Mouse (Mus musculus) spleen, embryonic (tissue): Measurements from ENCODE around the gene Kidins220.

Experiments
- CTCF ChIA-PET: fragments of 350-600 bp; sonication (Branson Sonifier 250); formaldehyde crosslinking; loops from one replicate; lab custom pipeline; 2022; lab: Charles Lee

Kidins220 gene

DNA sequence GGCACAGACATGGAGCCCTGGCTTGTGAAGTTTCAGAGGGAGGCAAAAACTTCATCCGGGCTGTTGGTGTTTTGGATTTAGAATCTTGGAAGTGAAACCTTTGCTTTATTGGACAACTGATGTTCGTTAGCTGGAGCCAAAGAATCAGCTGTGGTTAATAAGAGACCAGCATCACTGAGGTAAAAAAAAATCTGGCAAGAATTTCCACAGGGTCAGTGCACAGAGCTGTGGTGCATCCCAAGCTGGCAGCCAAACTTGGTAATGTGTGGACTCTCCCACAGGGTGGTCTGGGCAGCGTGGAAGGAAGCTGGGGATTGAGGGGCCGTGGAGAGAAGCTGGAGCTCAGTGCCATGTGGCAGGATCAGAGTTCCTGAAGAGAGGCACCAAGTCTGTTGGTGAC, 112.2 kb downstream of the Kidins220 start:
- CTCF ChIA-PET, result no interaction called here

DNA sequence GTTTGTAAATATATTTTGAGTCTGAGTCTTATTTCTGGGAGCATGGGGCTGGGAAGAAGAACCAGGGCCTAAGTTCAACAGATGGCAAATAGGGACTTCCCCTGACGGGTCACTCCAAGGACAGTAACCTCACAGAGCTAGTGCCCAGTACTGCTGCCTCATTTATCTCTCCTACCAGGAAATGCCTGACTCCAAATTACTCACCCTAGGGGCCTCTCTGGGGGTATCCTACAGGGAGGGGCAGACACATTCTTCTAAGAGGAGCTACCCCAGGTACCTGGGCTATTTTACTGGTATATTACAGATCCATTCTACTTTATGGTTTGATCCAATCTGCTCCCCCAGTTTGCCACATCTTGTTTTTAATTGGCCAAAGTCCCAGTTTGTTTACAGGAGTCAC, 114.7 kb downstream of the Kidins220 start:
- CTCF ChIA-PET, result no interaction called here

DNA sequence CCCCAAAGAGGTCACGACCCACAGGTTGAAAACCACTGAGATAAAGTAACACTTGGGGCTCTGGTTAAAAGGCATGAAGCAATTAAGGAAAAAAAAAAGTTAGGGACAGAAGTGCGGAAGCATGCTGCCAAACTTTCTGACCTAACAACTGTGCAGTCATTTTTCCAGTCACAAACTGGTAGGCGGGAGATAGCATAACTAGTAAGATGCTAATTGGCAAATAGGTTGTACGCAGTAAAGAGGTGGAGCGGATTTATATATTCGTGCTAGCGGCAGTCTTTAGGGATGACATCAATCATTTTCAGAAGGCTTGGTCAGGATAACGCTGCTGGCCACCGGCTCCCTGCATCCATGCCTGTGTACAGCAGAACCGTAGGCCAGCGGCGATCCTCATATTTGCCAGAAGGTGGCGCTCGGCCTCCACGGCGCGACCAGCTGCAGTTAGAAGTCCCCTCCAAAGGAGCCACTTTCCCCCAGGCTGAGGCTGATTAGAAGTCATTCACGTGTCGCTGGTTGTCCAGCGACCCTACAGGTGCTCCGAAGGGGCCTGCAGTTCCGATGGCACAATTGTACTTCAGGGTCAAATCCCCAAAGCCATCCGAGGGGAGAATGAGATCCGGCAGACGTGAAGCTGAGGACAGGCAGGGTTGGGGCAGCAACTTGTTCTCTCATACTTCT, 117.4 kb downstream of the Kidins220 start:
- CTCF ChIA-PET, result no interaction called here

DNA sequence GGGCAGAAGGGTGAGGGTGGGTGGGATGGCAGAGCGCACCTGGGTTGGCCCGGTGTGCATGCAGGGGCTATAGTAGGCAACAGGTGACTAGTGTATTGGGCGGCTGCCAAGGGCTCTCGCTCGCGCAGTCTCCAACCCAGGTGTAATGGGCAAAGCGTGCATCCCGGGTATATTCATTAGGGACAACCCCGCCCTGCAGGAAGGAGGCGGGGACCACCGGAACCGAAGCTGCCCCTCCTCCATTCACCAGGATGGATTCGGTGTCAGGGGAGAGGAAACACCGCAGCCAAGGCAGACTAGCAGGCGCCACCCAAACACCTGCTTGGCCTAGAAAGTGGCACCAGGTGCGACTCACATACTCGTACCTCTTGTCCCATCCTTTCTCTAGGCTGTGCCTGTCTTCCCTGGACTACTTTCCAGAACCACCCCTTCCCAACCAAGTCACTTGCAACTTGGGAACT, 118.1 kb downstream of the Kidins220 start:
- CTCF ChIA-PET, result interaction anchor here (0.7 kb wide), 1 partner anchor 965 kb away, joined by 5 read pairs; no protein-coding TSS in a partner anchor

DNA sequence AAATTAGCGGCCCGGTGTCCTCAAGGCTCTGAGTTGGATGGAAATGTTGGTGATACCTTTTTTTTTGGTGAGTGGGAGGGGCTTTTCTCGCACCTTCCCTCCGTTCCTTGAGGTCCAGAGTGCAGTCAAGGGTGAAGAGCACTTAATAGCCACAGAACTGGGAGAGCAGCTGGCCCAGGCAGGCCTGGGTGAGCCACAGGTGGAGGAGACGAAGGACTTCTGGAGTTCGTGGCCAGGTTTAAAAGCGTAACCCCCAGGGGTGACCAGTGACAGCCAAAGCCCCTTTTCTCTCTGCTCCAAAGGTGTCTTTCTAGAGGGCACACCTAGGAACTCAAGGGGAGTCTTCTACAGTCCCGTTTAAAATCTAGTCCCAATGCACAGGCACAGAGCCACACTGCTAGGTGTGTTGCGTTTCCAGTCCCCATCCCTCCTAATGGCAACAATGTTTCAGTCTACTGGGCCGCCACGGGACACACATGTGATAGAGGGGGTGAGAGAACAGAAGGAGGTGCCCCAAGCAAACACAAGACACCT, 118.6 kb downstream of the Kidins220 start:
- CTCF ChIA-PET, result interaction anchor here (0.7 kb wide), 1 partner anchor 964 kb away, joined by 5 read pairs; no protein-coding TSS in a partner anchor

DNA sequence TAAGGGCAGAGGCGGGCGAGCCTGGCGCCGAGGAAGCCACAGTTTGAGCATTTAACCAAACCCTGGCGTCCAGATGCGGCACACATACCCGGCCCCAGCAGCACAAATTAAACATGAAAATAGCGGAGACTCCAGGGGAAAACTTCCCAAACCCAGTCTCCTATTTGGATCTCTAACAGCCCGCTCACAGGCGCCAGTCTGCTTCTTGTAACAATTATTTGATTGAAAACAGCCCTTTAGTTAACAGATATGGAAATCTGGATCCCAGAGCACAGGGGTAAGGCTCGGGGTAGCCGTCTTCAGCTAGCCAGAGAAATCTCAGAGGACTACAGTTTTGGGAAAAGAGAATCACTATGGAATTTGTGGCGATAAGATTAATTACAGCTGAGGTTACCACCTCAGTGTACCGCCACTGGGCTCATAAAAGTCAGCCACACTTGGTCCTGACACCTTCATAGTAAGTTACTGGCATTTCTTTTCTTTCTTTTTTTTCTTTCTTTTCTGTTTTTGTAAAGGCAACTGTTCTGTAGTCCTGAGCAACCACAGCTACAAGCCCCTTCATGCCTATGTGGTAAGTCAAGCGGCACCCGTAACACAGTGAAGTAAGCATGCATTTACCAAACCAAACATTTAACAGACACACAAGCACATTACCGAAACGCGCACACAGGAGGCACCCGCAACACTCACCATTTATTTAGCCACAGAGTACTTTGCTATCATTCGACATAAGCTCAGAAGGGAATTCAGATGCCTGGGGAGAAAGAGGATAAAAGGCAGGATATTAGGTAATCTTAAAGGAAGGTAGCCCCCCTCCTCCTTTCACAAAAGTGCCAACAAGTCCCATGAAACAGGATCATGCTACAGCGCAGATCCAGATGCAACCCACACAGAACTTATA, 120.1 kb downstream of the Kidins220 start:
- CTCF ChIA-PET, result no interaction called here

DNA sequence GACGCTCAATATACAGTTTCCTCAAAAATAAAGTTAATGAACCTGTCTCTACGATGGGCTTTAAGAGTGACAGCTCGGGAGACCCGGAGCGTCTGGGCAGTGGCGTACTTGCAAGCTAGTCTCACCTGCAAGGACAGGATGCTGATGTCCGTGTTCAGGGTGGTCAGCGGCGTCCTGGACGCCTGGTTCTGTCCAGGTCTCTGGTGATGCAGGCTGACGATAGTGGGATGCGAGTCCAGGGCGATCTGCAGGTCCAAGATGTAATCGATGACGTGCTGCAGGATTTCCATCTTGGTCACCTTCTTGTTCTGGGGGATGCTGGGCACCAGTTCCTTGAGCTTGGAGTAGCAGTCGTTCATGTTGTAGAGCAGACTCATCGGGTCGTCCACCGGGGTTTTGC, 120.8 kb downstream of the Kidins220 start:
- CTCF ChIA-PET, result interaction anchor here (0.6 kb wide), 2 partner anchors 77 to 418 kb away, joined by 3 read pairs; no protein-coding TSS in a partner anchor

DNA sequence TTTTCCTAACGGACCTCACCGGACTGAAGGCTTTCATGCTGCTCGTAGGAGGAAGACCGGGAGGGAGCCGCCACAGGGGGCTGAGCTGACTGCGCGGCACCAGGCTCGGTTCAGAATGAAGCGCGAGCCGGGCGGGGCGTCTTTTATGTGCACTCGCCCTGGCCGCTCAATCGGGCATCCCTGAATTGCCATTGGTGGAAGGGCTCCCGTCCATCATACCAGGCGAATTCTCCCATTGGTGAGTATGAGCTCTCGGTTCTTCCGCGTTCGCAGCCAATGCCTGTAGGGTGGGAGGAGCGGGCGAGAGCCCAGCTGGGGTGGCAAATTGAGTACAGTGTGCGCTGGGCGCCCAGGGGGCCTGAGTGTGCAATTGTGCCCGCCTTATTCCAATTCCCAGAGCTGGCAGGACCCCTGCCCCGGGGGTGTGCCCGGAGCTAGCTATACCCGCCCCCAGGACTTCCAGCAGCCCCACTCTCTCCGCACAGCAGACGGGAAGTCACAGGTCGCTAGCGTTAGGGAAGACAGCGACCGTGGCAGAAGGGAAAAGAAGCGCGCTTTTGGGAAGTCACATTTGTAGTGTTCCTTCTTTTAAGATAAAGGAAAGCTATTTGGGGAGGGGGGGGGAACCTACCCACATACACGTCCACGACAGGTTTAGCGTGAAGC, 121.4 kb downstream of the Kidins220 start:
- CTCF ChIA-PET, result interaction anchor here (0.5 to 1.3 kb wide), 4 partner anchors 77 to 523 kb away, joined by 3 to 4 read pairs (median 3); no protein-coding TSS in a partner anchor

DNA sequence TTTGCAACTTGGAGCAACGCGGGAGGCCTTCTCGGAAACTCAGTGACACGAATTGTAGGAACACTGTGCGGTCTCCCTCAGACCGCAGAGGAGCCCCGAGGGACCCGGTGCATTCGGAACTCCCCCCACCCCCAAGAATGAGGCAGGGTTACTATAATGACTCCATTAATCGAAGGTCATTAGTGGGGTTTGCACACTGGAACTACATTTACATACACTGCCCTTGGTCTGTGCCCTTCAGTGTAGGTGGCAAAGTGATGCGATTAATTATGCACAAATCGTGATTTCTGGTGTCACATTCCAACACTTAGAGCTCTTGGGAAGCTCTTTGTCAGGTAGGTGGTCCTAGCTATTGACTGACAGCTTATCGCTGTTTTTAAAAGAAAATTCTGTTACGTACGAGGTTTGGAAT, 121.9 kb downstream of the Kidins220 start:
- CTCF ChIA-PET, result interaction anchor here (1.3 kb wide), 1 partner anchor 319 kb away, joined by 4 read pairs; no protein-coding TSS in a partner anchor

DNA sequence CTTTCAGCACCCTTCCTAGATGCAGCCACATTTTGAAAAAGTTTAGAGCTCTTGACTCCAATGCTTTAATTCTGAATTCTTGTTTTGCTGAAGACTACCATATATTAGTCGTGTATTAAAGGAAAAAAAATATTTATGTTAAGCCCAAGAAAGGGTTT, 122.2 kb downstream of the Kidins220 start, which contains the start of gene Id2:
Gene Id2, minus strand, starts transcription at position 89 of the 158 bp plus-strand sequence.
- CTCF ChIA-PET, result interaction anchor here (1.3 kb wide), 1 partner anchor 318 kb away, joined by 4 read pairs; no protein-coding TSS in a partner anchor

DNA sequence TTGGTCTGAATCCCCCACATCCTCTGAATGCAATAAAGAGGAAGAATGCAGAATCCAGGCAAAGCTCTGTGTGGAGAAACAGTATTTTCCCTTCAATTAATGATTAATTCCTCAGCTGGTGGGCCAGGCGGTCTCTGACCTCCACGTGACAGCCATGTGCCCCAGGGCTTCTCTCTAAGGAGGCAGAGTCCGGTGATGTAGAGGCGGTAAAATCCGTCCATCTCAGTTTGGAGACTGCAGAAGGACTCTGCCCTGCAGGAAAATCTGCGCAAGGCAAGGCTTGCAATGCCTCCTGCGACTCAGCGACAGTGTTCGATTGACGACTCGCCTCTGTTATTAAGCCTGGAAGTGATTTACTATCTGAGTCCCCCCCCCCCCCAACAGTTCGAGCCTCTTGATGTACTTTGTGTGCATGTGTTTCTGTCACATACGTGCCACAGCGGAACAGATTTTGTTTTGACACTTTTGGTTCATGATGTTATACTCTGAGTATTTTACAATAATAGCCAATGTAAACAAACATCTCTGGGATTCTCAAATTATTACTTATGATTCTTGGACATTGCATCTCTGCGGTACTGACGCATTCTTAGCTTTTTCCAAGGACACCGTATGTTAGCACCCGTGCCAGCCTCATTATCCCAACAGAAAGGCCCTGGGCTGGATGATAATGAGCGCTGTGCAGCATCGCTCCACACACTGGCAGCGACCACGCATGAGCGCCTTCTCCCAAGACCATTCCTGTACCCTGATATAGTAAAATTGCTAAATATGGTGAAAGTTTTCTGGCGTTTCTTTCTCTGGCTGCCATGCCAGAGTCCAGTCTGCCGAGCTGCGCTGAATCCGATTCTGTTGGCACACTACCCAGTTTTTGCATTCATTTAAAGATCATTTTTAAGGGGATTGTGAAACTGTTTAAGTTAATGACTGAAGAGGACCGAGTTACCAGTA, 122.8 kb downstream of the Kidins220 start:
- CTCF ChIA-PET, result interaction anchor here (0.5 to 1.3 kb wide), 4 partner anchors 34 to 318 kb away, joined by 3 to 13 read pairs (median 4); no protein-coding TSS in a partner anchor

DNA sequence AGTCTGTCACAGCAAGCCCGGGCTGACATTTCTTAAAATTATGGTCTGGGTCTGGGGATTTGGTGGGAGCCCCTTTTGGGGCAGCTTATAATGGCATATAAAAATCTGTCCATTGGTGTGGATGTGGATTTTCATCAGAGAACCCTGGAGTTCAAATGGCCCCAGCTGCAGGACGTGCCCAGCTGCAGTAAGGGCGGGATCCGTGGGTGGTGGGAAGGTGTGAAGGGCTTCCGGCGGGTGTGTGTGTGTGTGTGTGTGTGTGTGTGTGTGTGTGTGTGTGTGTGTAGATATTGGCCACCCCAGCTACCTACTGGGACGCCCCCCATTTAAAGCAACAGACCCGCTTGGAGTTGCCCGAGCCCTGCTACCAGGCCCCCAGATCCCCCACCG, 123.4 kb downstream of the Kidins220 start:
- CTCF ChIA-PET, result interaction anchor here (0.5 to 1.2 kb wide), 3 partner anchors 34 to 318 kb away, joined by 3 to 13 read pairs (median 3); no protein-coding TSS in a partner anchor

DNA sequence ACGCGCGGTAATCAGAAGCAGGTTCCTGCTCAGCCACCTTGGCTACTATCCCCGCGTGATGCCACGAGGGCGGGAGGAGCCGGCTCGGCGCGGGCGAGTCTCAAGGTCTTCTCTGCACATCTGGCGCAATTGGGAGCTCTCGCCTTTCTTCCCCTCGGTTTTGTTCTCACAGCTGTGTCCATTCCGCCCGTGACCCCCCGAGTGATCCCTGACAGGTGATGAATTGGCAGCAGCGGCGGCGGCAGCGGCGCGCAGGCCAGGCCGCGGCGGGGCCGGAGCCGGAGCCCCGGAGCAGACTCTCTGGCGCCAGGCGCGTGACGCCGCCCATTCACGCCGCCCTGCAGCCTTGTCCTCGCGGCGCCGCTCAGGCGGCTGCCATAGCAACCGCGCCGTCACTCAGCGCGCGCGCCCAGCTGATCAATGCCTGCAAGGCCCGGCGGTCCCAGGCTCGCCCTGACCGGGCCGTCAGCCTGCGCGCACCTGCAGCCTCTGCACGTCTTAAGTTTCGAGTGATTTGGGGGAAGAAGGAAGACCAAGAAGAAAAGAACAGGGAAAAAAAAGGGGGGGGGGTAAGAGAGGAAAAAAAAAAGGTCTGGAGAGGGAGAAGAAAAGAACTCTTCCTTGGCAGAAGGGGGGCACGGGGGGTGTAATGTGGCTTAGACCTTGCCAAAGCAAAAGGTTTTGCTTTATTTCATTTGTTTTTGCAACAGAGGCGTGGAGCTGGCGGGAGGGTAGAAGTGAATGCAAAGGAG, 124.0 kb downstream of the Kidins220 start:
- CTCF ChIA-PET, result interaction anchor here (1.2 kb wide), 1 partner anchor 317 kb away, joined by 3 read pairs; no protein-coding TSS in a partner anchor

DNA sequence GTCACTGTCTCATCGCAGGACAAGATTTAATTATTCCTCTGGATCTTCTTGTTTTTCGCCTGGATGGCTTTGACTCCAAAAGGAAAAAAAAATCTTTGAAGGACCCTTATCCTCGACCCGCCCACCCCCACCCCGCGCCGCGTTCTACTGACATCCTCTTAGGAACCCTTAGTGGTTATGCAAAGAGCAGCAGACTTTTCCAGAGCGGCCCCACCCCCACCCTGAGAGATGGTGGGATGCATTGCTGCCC, 124.5 kb downstream of the Kidins220 start:
- CTCF ChIA-PET, result no interaction called here

DNA sequence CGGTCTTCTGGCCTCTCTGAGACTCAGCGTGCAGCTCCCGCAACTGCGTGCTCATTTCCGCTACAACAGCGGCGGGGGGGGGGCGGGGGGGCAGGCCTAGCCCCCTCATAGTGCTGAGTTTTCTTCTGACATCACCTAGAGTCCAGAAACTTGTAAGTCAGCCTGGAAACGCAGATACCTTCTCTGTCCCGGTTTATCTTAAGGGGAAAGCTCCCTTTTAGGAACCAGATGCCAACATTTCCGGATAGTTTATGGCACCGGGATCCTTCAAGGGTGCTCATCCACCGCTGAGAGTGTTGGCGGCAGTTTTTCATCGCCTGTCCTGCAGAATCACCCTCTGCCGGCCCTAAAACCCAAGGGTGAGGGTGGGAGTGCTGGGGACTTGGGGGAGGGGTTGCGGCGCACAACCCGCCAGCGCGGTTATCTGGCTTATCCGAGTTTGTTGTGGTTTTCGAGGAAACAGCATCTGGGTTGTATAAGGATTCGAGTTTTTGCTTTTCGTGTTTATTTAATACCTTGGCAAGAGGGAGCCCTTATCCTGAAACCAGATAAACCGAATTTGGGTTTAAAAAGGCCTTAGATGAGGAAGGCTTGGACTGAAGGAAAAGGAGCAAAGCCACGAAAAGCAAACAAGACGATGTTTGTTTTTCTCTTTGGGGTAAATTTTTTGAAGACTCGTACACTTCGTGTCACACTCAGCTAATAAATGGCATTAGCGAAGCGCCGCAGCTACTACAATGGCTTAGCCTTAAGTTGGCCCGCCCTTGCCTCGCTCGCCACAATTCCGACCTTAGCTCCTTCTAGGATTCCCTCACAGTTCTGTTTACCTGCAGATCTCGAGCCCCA, 125.1 kb downstream of the Kidins220 start:
- CTCF ChIA-PET, result interaction anchor here (0.7 kb wide), 1 partner anchor 95 kb away, joined by 4 read pairs; no protein-coding TSS in a partner anchor

DNA sequence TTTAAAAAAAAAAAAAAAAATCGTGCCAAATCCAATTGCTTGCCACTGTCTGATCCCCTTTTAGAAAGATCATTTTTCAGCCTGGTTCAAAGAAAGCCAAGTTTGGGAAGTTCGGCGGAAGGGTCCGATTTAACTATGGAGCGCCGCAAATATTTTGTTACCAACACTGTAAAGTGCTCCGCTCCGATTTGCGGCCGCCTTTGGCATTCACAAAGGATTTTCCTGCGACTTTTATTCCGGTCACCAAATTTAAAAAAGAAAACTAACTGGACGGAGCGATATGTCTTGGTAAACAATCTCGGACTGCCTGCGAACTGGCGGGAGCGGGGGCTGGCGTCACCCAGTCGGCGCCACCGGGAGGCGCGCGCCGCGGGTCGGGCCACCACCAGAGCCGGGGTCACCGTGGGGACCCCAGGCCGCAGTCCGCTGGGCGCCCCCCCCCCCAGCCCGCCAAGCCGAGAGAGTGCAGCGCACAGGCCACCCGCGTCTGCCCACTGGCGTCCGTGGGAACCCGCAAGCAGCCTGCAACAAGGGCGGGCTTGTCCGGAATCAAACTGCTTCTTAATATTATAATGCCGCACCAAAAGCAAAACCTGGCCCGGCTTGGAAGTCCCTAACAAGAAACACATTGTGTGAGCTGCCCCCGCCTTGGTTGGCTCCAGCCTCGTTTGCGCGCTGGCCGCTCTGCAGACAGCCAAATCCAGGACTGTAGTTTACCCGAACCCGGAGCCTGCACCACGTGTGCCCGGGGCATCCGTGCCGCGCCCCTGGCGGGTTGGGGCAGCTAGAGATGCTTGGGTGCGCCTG, 125.9 kb downstream of the Kidins220 start:
- CTCF ChIA-PET, result interaction anchor here (0.8 kb wide), 1 partner anchor 84 kb away, joined by 34 read pairs; no protein-coding TSS in a partner anchor

DNA sequence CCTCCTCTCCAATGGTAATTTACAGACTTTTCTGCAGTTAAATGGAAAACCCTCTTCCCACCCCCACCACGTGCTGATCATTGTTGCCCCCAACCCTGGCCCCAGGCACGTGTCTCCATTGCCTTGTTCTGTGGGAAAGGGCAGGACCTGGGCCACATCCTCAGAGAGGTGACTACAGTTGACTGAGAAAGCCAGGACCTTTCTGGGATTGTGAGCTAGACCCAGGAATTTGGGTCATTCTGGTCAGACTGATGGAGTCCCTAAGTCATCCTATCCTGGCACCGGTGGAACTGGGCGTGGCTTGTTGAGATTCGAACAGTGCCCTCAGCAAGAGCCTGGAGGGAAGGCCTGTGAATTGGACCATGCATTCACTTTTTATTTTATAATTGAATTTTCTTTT, 126.7 kb downstream of the Kidins220 start:
- CTCF ChIA-PET, result interaction anchor here (0.8 kb wide), 1 partner anchor 85 kb away, joined by 34 read pairs; no protein-coding TSS in a partner anchor

DNA sequence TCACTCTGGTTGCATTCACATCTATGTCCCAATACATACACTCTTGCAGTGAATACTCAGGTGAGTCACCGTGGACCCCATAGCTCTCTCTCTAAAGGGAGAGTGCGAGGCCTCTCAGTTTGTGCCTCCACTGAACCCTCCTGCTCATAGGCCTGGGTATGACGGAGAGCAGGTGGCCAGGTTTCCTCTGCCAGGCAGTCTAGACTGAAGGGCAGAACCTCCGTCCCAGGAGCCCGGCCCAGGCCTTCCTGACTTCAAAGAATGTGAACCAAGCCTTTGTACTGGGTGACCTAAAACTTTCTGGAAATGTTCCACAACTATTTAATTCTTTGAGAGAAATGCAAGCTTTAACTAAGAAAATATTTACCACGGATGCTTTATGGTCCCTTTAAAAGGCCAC, 129.2 kb downstream of the Kidins220 start:
- CTCF ChIA-PET, result no interaction called here
